Mouse (Mus musculus): ENCODE measurements around the gene Eya3.

DNA sequence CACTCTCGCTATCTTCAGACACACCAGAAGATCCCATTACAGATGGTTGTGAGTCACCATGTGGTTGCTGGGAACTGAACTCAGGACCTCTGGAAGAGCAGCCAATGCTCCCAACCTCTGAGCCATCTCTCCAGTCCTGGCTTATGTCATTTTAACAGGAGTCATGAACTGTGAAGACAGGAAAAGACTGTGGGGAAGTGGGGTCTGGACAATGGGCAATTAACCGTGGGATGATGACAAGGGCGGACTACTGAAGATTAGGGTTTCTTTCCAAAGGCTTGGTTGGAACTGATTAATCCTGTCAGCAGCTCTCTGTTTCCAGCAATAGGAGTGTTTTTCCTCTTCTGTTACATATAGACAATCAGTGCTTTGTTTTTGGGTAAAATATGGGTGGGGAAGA is 39.0 kb upstream of the Eya3 start:
- TF ChIP-seq CTCF (IDR thresholded peaks at IDR 0.05; ENCODE audit: low read depth) (no peak), EP300 (IDR thresholded peaks at IDR 0.05; ENCODE audit: low read depth) (no peak)

Data from liver, postnatal 0 days (tissue).